Mouse (Mus musculus) heart, embryonic 10.5 days (tissue): ENCODE data around the gene Rtn4. TPM values are rescaled to one million over a fixed set of nuclear protein-coding genes. Genes with fewer than 3 reads are reported as not detected.

Experiments used
- DNase-seq: peaks from one replicate; pipeline ENCODE4 v3.0.0-alpha.2; 2017; ENCODE audit warnings: low spot score
- H3K27ac ChIP-seq: fragments of 300-500 bp; sonication (generic); 2 replicates; pipeline ENCODE4 v1.5.1; 2016; ENCODE audit warnings: mild to moderate bottlenecking
- H3K27me3 ChIP-seq: fragments of 300-500 bp; sonication (generic); 2 replicates; pipeline ENCODE4 v1.6.1; 2016; ENCODE audit warnings: mild to moderate bottlenecking; ENCODE audit not compliant: poor library complexity, insufficient read depth, severe bottlenecking
- H3K36me3 ChIP-seq: fragments of 300-500 bp; sonication (generic); 2 replicates; pipeline ENCODE4 v1.6.1; 2016; ENCODE audit warnings: mild to moderate bottlenecking, moderate library complexity
- H3K4me1 ChIP-seq: fragments of 300-500 bp; sonication (generic); 2 replicates; pipeline ENCODE4 v1.6.1; 2016; ENCODE audit warnings: mild to moderate bottlenecking
- H3K4me3 ChIP-seq: fragments of 300-500 bp; sonication (generic); 2 replicates; pipeline ENCODE4 v1.5.1; 2016; ENCODE audit warnings: mild to moderate bottlenecking, moderate library complexity
- H3K9me3 ChIP-seq: fragments of 300-500 bp; sonication (generic); 2 replicates; pipeline ENCODE4 v1.6.1; 2016; ENCODE audit warnings: mild to moderate bottlenecking, moderate library complexity
- WGBS: fragments of 180-500 bp; shearing (Covaris S2); methylation state at CpG from one replicate; pipeline ENCODE4 v1.1.7; 2016; 5-methylcytosine and 5-hydroxymethylcytosine counted together
- polyA plus RNA-seq: library from polyadenylated mRNA; unstranded; fragments of >200 nt; fragmentation: Nextera tagmentation; extraction: Ambion mirVana; gene quantifications from 2 replicates; pipeline ENCODE4 v1.2.1, GENCODE M21; 2016

Rtn4 gene
- polyA plus RNA-seq, 1 experiment from 2014 or later: 76.8 TPM

DNA sequence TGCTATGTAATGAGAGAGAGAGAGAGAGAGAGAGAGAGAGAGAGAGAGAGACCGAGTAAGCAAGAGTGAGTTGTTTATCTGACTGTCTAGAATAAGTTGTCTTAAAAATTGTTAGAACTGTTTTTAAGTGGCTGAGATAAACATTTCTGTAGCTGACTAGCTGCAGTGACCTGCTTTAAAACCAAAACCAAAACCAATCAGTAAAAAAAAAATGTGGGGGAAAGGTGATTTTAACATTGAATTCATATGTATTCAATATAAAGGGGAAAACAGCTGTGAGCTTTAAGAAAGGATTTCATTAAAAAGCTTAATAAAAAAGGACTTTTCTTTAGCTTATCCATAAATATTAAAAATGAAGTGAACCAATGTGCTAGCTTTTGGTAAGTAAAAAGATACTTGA is 26.9 kb downstream of the Rtn4 start:
- no peaks in the 10 kb centered on the region for H3K4me1 ChIP-seq
- H3K36me3 ChIP-seq: no peaks in the 10 kb centered on the region; the same call in 1 of the 2 replicates
- H3K27ac ChIP-seq: no peak overlapping the region
- WGBS: 72% methylated on average over 1 of the region's 1 CpGs
- H3K4me3 ChIP-seq: no peak overlapping the region
- H3K9me3 ChIP-seq: no peaks in the 10 kb centered on the region
- no peak for DNase-seq
- no peaks in the 10 kb centered on the region for H3K27me3 ChIP-seq

DNA sequence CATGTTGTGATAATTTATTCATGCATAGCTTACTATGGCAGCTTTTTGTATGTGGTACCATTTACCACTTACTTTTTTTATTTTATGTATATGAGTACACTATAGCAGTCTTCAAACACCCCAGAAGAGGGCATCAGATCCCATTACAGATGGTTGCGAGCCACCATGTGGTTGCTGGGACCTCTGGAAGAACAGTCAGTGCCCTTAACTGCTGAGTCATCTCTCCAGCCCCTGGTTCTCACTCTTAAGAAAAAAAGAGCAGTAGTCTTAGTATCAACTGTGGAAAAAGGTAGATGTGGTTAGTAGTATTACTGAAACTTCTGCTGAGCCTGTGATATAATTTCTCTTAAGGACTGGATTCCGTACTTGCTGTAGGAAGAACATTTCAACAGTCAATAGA is 31.5 kb downstream of the Rtn4 start:
- Histone ChIP-seq H3K4me1 (no peaks in the 10 kb centered on the region), H3K27ac (no peak overlapping the region), H3K36me3 (peaks cover 2% of the 10 kb centered on the region; the same call in 1 of the 2 replicates), H3K4me3 (no peak overlapping the region), H3K9me3 (no peaks in the 10 kb centered on the region), H3K27me3 (no peaks in the 10 kb centered on the region)
- DNase-seq: no peak
- 93% methylated on average over 2 of the region's 2 CpGs for WGBS

DNA sequence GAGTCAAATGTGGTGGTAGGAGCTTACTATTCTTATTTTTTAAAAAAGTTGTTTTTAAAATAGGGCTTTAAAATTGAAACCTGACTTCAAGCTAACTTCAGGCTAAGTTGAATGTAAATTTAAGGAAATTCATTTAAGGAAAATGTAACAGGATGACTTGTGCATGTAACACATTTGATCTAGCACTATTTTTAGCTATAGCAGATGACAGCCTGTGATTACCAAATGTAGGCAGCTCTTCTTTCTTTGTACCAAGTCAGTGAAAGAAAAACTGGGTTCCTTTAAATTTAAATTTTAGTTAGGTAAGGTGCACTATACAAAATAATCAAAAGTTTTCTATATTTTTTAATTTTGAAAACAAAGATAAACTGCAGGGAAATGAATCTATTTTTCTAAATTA is 32.4 kb downstream of the Rtn4 start:
- no peak for DNase-seq
- Histone ChIP-seq H3K27ac (no peak overlapping the region), H3K4me3 (no peak overlapping the region)

DNA sequence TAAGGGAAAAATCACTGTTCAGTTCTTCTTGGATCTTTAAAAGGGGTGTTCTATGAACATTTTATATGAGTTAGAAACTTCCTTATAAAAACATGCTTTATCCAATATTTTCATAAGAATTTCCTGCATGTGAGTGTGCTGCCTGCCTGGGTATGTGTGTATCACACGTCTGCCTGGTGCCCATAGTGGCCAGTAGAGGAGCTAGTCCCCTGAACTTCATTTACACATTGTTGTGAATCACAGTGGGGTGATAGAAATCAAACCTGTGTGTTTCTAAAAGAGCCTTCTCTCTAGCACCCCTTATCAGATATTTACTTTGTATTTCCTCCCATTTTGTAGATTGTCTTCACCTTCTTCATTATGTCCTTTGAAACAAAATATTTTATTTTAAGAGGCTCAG is 32.9 kb downstream of the Rtn4 start:
- H3K4me1 ChIP-seq: no peaks in the 10 kb centered on the region
- no peaks in the 10 kb centered on the region for H3K9me3 ChIP-seq
- H3K27ac ChIP-seq: no peak overlapping the region
- no peaks in the 10 kb centered on the region for H3K27me3 ChIP-seq
- peaks cover 2% of the 10 kb centered on the region; the same call in 1 of the 2 replicates for H3K36me3 ChIP-seq
- WGBS: 88% methylated on average over 1 of the region's 1 CpGs
- H3K4me3 ChIP-seq: no peak overlapping the region
- no peak for DNase-seq

More for the DNA sequence above, 32.4 kb downstream of the Rtn4 start:
- Histone ChIP-seq H3K9me3 (no peaks in the 10 kb centered on the region), H3K36me3 (peaks cover 2% of the 10 kb centered on the region; the same call in 1 of the 2 replicates), H3K4me1 (no peaks in the 10 kb centered on the region), H3K27me3 (no peaks in the 10 kb centered on the region)

DNA sequence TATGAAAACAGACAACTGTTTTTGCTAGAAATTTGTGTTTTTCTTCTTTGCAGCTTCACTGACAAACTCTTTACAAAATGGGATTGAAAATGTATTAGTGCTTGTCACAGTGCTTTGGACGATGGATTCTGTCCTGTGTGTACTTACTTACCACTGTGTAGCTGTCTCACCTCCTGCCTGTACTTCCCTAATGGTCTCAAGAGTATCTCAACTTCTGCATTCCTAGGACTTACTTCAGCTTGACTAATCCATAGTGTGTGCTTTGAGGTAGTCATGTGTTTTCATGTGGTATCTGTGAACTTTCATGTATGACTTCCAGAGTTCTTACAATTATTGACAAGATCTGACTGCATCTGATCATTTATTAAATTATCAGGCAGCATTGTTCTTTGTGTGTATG is 35.2 kb downstream of the Rtn4 start:
- peaks cover 2% of the 10 kb centered on the region; the same call in 1 of the 2 replicates for H3K36me3 ChIP-seq
- 89% methylated on average over 1 of the region's 1 CpGs for WGBS
- H3K9me3 ChIP-seq: no peaks in the 10 kb centered on the region
- no peak for DNase-seq
- no peak overlapping the region for H3K4me3 ChIP-seq
- no peaks in the 10 kb centered on the region for H3K27me3 ChIP-seq
- H3K4me1 ChIP-seq: no peaks in the 10 kb centered on the region
- no peak overlapping the region for H3K27ac ChIP-seq

DNA sequence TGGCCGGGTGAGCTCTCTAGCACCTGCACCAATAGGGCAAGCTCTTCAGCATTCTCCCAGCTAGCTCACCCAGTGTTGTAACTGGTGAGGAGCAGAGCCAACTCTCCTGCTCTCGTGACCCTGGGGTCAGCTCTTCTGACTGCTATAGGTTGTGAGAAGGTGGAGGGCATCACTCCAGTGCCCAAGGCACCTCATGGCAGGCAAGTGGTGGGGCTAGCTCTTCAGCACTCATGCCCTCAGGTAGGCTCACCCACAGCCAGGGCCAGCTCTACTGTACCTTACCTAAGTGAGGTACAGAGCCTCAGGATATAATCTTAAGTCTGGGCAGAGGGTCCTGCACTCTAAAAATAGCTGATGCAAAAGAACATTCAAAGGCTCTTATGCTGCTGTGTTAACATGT is 47.0 kb downstream of the Rtn4 start:
- peaks cover 51% of the 10 kb centered on the region for H3K36me3 ChIP-seq
- 81% methylated on average over 2 of the region's 2 CpGs for WGBS

DNA sequence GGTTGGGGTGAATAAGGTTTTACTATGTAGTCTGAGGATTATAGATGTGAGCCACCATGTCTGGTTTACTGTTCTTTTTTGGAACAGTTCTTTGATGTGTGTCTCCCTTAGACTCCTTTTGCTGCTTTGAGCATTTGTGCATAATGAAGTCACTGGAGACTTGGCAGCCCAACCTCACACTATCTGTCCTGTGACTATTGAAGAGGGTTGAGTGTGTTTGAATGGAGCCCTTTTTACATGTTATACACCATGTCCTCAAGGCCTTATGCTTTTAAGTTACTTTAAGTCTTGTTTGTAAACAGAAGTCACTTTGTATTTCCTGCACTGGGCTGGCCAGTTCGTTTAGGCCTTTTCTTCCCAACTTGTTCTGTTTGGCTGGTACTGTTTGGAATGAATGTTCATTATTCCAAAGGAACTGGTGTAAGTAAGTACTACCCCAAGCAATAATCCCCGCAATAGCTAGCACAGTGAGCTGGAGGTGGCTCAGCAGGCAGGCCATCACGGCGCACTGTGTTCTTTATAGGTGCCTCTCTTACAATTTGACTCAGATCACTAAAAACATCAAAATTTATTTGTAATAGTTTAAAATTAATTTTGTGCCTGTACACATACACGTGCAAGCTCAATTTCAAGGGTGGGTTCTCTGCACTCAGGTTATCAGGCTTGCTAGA is 52.1 kb downstream of the Rtn4 start:
- WGBS: 93% methylated on average over 5 of the region's 5 CpGs
- Histone ChIP-seq H3K4me3 (no peak overlapping the region), H3K36me3 (peaks cover 66% of the 10 kb centered on the region), H3K27me3 (no peaks in the 10 kb centered on the region), H3K27ac (no peak overlapping the region), H3K4me1 (no peaks in the 10 kb centered on the region), H3K9me3 (no peaks in the 10 kb centered on the region)
- DNase-seq: no peak

More for the DNA sequence above, 47.0 kb downstream of the Rtn4 start:
- no peak overlapping the region for H3K27ac ChIP-seq
- no peaks in the 10 kb centered on the region for H3K9me3 ChIP-seq
- H3K4me1 ChIP-seq: peaks cover 5% of the 10 kb centered on the region; the same call in 1 of the 2 replicates
- no peak for DNase-seq
- no peak overlapping the region for H3K4me3 ChIP-seq
- no peaks in the 10 kb centered on the region for H3K27me3 ChIP-seq

DNA sequence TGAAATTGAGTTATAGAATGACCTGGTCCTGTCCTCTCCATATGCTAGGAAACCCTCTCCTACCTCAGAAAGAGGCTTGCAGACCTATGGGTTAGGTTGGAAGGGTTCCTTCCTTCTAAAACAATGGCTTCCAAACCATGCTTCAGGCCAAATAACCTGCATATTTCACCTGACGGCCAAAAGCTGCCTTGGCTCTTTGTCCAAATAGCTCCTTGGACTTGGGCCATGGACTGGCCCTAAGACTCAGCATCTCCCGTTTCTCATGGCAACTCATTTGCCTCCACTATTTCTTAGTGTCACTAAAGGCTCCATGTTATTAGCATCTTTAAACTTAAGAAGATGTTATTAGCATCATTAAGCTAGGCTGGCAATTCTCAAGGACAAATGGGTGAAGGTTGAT is 52.8 kb downstream of the Rtn4 start:
- Histone ChIP-seq H3K36me3 (peaks cover 66% of the 10 kb centered on the region), H3K9me3 (no peaks in the 10 kb centered on the region), H3K27ac (no peak overlapping the region), H3K4me3 (no peak overlapping the region), H3K27me3 (no peaks in the 10 kb centered on the region), H3K4me1 (no peaks in the 10 kb centered on the region)
- no peak for DNase-seq
- WGBS: 83% methylated on average over 2 of the region's 2 CpGs

DNA sequence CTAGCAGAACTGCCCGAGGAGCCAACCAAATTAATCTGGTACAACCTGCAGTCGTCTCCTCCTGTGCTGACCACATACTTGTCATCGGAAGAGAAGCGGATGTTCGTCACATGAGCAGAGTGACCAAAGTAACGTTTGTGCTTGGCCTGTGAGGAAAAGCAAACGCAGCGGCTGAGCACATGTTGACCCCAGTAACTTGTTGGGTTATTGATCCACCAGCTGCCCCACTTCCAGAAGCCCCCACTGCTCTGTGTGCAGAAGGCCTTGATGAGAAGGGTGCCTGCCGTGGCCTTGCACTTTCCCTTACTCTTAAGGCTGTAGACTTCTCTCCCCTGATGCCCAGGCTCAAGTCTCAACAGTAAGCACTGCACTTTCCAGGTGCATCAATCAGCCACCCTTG is 53.5 kb downstream of the Rtn4 start:
- WGBS: 83% methylated on average over 9 of the region's 9 CpGs
- H3K36me3 ChIP-seq: peaks cover 62% of the 10 kb centered on the region
- DNase-seq: no peak

DNA sequence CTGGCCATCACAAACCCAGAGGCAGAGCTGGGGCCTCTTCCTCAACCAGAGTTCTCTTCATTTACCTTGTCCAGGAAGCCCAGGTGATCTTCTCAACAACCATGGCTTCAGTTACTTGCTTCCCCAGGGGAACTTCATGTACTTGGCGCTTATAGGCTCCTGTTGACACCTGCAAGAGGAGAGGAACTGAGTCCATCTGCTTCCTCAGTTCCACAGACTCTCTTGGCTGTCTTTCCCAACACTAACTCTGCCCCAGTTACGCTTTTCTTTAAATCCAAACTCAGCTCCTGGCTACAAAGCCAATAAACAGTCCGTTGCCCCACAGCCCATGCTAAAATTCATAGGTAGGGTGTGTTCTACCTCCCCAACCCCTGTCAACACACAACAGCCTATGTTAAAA is 54.6 kb downstream of the Rtn4 start:
- Histone ChIP-seq H3K27me3 (no peaks in the 10 kb centered on the region), H3K27ac (no peak overlapping the region), H3K9me3 (no peaks in the 10 kb centered on the region), H3K36me3 (peaks cover 52% of the 10 kb centered on the region), H3K4me1 (peaks cover 7% of the 10 kb centered on the region; the same call in 1 of the 2 replicates), H3K4me3 (no peak overlapping the region)
- DNase-seq: no peak
- 97% methylated on average over 3 of the region's 3 CpGs for WGBS

More for the DNA sequence above, 53.5 kb downstream of the Rtn4 start:
- Histone ChIP-seq H3K4me1 (peaks cover 3% of the 10 kb centered on the region; the same call in 1 of the 2 replicates), H3K27me3 (no peaks in the 10 kb centered on the region), H3K9me3 (no peaks in the 10 kb centered on the region), H3K27ac (no peak overlapping the region), H3K4me3 (no peak overlapping the region)

DNA sequence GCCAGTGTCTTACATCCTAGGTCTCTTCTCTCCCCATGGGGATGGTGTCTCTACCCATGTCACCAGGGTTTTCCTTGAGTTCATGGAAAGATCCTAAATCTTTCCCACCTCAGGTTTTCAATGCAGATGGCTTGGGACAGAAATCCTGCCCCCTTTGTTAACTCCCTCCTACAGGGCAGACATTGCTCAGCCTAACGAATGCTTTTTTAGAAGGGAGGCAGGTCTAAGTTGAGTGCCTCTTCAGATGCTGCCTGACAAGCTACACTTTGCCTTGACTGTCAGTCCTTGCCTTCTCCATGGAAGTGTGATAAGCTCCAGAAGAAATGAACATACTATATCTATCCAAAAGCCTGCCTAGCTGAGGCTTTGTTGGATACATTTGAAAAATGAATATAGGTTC is 55.1 kb downstream of the Rtn4 start:
- Histone ChIP-seq H3K4me1 (peaks cover 7% of the 10 kb centered on the region; the same call in 1 of the 2 replicates), H3K9me3 (no peaks in the 10 kb centered on the region), H3K27me3 (no peaks in the 10 kb centered on the region), H3K36me3 (peaks cover 47% of the 10 kb centered on the region), H3K4me3 (no peak overlapping the region), H3K27ac (no peak overlapping the region)
- DNase-seq: no peak
- whole genome bisulfite sequencing: 47% methylated on average over 1 of the region's 1 CpGs

DNA sequence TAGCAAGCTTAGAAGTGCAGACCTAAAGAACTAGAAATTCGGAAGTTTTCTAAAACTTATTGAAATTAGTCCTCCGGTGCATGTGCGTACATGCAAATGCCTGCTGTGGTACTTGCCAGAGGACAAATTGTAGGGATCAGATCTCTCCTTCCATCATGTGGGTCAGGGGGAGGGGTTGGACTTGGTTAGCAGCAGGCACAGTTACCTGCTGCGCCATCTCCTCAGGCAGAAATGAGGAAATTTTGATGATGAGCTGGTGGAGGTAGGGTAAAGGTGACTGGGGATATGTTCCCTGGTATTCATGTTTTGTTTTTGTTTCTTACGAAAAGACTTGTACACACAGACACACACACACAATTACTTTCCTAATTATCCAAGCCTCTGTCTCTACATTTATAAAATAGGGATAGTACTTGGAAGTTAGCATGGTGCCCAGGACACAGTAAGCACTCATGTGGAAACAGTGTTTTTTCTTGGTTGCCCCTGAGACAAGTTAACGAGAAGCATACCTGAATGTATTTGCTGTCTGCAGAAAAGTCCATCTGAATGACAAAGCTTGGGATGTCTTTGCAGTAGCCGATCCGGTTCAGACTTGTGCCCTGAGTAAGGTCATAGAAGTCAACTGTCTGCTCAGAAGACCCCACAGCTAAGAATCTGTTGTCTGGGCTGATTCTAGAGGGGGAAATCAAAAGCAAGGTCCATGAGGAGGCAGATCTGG is 56.2 kb downstream of the Rtn4 start:
- 90% methylated on average over 8 of the region's 8 CpGs for WGBS
- H3K27me3 ChIP-seq: no peaks in the 10 kb centered on the region
- no peak overlapping the region for H3K4me3 ChIP-seq
- peaks cover 37% of the 10 kb centered on the region for H3K36me3 ChIP-seq
- H3K27ac ChIP-seq: no peak overlapping the region
- no peaks in the 10 kb centered on the region for H3K9me3 ChIP-seq
- peaks cover 7% of the 10 kb centered on the region; the same call in 1 of the 2 replicates for H3K4me1 ChIP-seq
- no peak for DNase-seq

DNA sequence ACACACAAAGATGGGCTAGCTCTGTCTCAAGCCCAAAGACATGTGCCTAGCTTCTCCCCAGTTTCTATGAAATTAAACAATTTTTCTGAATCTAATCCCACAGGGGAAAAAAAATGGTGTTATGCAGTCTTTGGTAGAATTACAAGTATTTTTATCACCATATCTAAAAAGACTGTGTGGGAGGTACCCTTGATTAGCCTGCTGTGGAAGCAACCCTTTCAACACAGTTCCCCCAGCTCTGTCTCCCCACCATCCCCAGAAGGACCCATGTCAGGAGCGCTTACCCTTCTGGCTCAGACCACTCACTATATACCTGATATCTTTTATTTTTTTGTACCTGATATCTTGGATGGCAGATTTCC is 56.7 kb downstream of the Rtn4 start:
- Histone ChIP-seq H3K4me1 (peaks cover 7% of the 10 kb centered on the region; the same call in 1 of the 2 replicates), H3K27me3 (no peaks in the 10 kb centered on the region), H3K36me3 (peaks cover 32% of the 10 kb centered on the region), H3K9me3 (no peaks in the 10 kb centered on the region), H3K27ac (no peak overlapping the region), H3K4me3 (no peak overlapping the region)
- WGBS: 93% methylated on average over 1 of the region's 1 CpGs
- no peak for DNase-seq
